Mouse (Mus musculus) embryonic facial prominence, embryonic 15.5 days (tissue): ENCODE data around the gene Synpo2. TPM values are rescaled to one million over a fixed set of nuclear protein-coding genes. Genes with fewer than 3 reads are reported as not detected.

Experiments used
- ATAC-seq: fragments of 200-750 bp; cut with Nextera tagmentation; 2 replicates; pipeline ENCODE4 v1.8.0; 2017; ENCODE audit warnings: low read depth, moderate TSS enrichment; ENCODE audit not compliant: insufficient number of reproducible peaks, low FRiP score, low TSS enrichment
- H3K27ac ChIP-seq: fragments of 300-500 bp; sonication (generic); replicated peaks from 2 replicates; pipeline ENCODE4 v1.5.1; 2015; ENCODE audit warnings: mild to moderate bottlenecking, inconsistent platforms
- H3K27me3 ChIP-seq: fragments of 300-500 bp; sonication (generic); 2 replicates; pipeline ENCODE4 v1.6.1; 2015; ENCODE audit warnings: inconsistent platforms
- H3K36me3 ChIP-seq: fragments of 300-500 bp; sonication (generic); 2 replicates; pipeline ENCODE4 v1.6.1; 2015; ENCODE audit warnings: mild to moderate bottlenecking, inconsistent platforms
- H3K4me1 ChIP-seq: fragments of 300-500 bp; sonication (generic); 2 replicates; pipeline ENCODE4 v1.6.1; 2015; ENCODE audit warnings: inconsistent platforms
- H3K4me2 ChIP-seq: fragments of 300-500 bp; sonication (generic); replicated peaks from 2 replicates; pipeline ENCODE4 v1.6.1; 2015; ENCODE audit warnings: mild to moderate bottlenecking, inconsistent platforms
- H3K4me3 ChIP-seq: fragments of 300-500 bp; sonication (generic); replicated peaks from 2 replicates; pipeline ENCODE4 v1.5.1; 2015; ENCODE audit warnings: mild to moderate bottlenecking, inconsistent platforms
- H3K9ac ChIP-seq: fragments of 300-500 bp; sonication (generic); 2 replicates; pipeline ENCODE4 v1.6.1; 2015; ENCODE audit warnings: inconsistent platforms
- H3K9me3 ChIP-seq: fragments of 300-500 bp; sonication (generic); replicated peaks from 2 replicates; pipeline ENCODE4 v1.6.1; 2016; ENCODE audit warnings: inconsistent platforms
- WGBS: fragments of 180-500 bp; shearing (Covaris S2); methylation state at CpG from one replicate; pipeline ENCODE4 v1.1.7; 2015; 5-methylcytosine and 5-hydroxymethylcytosine counted together
- polyA plus RNA-seq: library from polyadenylated mRNA; unstranded; fragments of >200 nt; fragmentation: Nextera tagmentation; extraction: Ambion mirVana; gene quantifications from 2 replicates; pipeline ENCODE4 v1.2.1, GENCODE M21; 2015

The Synpo2 gene
- polyA plus RNA-seq, 1 experiment from 2014 or later = 6.9 TPM

DNA sequence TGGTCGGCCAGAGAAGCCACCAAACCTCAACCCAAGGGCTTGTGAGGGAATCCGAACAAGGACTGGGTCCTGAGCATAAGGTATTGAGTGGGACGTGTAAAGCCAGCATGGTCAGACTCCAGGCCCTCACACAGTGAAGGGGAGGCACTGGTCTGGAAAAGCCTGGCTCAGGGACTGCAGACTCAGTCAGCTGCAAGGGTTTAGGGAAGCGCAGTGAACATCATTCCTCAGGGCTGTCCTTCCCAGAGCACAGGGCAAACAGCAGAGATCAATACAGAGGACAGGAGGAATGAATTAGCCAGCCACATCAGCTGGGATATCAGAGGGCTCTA is 72.8 kb downstream of the Synpo2 start:
- ATAC-seq = no peak
- Histone ChIP-seq H3K36me3 (no peaks in the 10 kb centered on the region), H3K9ac (no peak overlapping the region), H3K9me3 (no peaks in the 10 kb centered on the region), H3K4me3 (no peak overlapping the region), H3K27ac (no peak overlapping the region), H3K27me3 (no peaks in the 10 kb centered on the region), H3K4me2 (no peak overlapping the region), H3K4me1 (peaks cover 14% of the 10 kb centered on the region; the same call in 1 of the 2 replicates)
- whole genome bisulfite sequencing = 47% methylated on average over 4 of the region's 4 CpGs

DNA sequence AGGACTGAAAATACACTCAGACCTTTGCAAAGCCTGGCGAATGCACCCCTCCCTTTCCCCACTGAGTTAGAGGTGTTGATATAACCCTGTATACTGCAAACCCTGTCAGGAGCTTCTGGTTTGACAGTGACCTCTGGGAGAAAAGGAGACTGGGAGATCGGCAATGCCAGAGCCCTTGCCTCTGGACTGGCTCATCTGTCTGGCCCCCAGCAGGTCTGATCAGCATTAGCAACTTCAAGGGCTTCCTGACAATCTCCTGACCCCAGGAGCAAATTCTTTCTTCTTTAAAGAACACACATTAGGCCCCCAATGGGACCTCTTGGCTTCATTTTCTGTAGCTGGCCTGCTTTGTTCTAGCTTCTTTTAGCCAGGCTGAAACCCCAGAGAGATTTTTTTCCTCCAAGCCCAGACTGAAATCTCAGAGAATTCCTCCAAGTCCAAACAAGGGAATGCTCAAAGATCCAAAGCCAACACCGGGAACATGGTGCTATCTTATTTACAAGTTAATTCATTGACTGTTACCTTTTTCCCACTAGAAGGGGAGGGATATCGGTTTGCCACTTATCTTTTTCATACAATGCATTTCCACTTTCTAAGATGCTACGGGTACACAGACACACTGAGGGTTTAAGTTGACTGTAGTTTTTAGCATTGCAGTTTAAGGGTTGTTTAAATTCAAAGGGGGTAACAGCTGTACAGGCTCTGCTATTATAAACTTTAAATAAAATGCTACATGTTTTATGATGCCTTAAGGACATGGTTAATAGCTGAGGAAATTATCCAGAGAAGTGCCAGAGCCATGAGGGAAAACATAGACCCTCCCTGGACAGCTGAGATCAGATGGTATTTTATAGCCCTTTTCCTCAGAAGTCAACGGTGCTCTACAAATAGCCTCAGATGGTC is 73.4 kb downstream of the Synpo2 start:
- Histone ChIP-seq H3K27me3 (no peaks in the 10 kb centered on the region), H3K9me3 (no peaks in the 10 kb centered on the region), H3K36me3 (no peaks in the 10 kb centered on the region), H3K4me3 (no peak overlapping the region), H3K9ac (no peak overlapping the region), H3K4me1 (peaks cover 14% of the 10 kb centered on the region; the same call in 1 of the 2 replicates), H3K27ac (no peak overlapping the region), H3K4me2 (no peak overlapping the region)
- ATAC-seq = no peak
- WGBS = 43% methylated on average over 6 of the region's 6 CpGs

DNA sequence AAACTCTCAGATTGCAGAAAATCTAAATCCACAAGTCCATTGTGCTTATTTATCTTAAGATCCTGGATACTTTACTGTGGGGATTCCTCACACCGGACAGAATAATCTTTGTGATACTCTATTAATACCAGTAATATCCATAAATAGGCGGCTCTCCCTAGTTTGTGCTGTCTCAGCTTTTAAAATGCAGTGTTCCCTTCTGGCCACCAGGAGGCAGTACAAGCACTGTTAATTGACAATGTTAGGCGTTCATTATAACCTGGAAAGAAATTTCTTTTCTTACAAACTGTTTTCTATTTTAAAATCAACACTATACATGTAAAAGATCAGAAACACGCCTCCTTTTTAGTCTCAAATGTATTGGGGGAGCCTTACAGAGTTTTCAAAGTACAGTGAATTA is 75.2 kb downstream of the Synpo2 start:
- H3K27me3 ChIP-seq = no peaks in the 10 kb centered on the region
- no peaks in the 10 kb centered on the region for H3K36me3 ChIP-seq
- no peak overlapping the region for H3K4me3 ChIP-seq
- no peak overlapping the region for H3K4me2 ChIP-seq
- peaks cover 14% of the 10 kb centered on the region; the same call in 1 of the 2 replicates for H3K4me1 ChIP-seq
- H3K9ac ChIP-seq = no peak overlapping the region
- no peaks in the 10 kb centered on the region for H3K9me3 ChIP-seq
- ATAC-seq = no peak
- WGBS = 15% methylated on average over 4 of the region's 4 CpGs
- H3K27ac ChIP-seq = no peak overlapping the region

DNA sequence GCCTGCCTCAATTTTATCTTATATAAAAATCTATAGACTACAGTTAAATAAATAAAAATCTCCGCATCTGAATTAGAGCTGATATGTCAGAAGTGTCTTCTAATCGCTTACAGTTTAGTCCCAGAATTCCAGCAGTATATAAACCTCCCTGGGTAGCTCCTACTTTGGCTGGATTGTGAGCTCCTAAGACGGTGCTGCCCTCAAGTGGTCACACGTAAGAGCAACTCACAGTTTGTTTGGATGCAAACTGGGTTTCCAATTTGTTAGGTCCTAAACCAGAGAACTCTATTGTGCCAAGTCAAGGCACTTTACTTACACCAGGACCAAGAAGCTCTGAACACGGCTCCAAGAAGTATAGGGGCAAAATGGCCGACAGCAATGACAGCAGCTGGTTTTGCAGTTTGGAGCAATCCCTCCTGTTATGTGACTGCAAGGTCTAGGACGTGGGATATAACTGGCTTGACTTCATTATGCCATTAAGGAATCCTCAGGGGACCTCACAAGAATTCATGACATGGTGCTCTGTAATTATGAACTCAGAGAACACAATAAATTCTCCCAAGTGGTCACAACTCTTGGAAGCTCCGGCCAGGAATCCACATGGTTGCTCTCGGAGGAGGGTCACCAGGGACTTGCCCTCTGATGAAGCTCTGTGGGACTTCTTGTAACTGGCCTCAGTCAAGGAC is 76.7 kb downstream of the Synpo2 start:
- 31% methylated on average over 9 of the region's 9 CpGs for WGBS
- Histone ChIP-seq H3K36me3 (no peaks in the 10 kb centered on the region), H3K4me2 (no peak overlapping the region), H3K4me1 (0 out of 2 replicates have a peak, but pooled peaks cover 5% of the 10 kb centered on the region), H3K4me3 (no peak overlapping the region), H3K9me3 (no peaks in the 10 kb centered on the region), H3K9ac (no peak overlapping the region; the same call in 1 of the 2 replicates), H3K27ac (no peak overlapping the region), H3K27me3 (no peaks in the 10 kb centered on the region)
- ATAC-seq = peak; percentile 71

DNA sequence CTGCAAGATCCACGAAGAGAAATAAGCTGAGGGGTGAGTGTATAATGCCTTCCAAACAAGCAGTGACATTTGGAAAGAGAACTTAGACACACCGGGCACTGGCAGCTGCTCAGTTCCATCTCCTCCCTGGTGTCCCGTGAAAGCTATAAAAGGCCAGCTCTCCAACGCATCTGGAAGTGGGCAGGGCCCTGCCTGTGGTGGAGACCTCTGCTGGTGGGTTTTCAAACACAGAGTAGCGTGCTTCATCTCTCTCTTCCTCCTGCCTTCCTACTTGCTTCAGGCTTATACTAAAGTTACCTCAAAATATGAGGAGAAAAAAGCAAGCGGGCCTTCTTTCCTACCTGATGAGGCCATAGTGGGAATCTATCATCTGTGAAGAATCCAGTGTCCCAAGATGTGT is 77.4 kb downstream of the Synpo2 start:
- no peaks in the 10 kb centered on the region for H3K27me3 ChIP-seq
- no peaks in the 10 kb centered on the region for H3K9me3 ChIP-seq
- no peak overlapping the region for H3K4me2 ChIP-seq
- 0 out of 2 replicates have a peak, but pooled peaks cover 5% of the 10 kb centered on the region for H3K4me1 ChIP-seq
- no peaks in the 10 kb centered on the region for H3K36me3 ChIP-seq
- H3K4me3 ChIP-seq = no peak overlapping the region
- no peak overlapping the region for H3K9ac ChIP-seq
- 29% methylated on average over 6 of the region's 6 CpGs for WGBS
- ATAC-seq = no peak
- H3K27ac ChIP-seq = no peak overlapping the region

DNA sequence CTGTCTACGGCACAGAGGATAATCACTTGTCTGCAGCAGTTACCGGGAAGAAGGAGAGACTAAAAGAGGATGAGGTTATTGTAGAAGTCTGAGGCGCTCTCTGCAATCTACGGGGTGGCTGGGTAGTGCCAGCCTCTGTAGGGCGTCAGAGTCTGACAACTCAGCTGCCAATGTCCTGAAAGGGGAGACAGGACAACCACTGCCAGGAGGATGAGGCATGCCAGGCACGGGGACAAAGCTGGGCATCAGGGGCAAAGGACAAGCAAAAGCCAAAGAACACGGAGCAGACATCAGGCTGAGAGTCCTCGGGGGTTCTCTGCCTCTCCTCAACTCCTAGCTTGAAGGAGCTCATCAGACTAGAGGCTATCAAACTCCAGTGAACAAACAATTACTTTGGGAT is 82.6 kb downstream of the Synpo2 start:
- WGBS = 69% methylated on average over 8 of the region's 8 CpGs
- Histone ChIP-seq H3K9ac (no peak overlapping the region), H3K27ac (no peak overlapping the region), H3K36me3 (no peaks in the 10 kb centered on the region), H3K9me3 (no peaks in the 10 kb centered on the region), H3K4me3 (no peak overlapping the region), H3K4me2 (no peak overlapping the region), H3K4me1 (no peaks in the 10 kb centered on the region), H3K27me3 (no peaks in the 10 kb centered on the region)
- no peak for ATAC-seq

DNA sequence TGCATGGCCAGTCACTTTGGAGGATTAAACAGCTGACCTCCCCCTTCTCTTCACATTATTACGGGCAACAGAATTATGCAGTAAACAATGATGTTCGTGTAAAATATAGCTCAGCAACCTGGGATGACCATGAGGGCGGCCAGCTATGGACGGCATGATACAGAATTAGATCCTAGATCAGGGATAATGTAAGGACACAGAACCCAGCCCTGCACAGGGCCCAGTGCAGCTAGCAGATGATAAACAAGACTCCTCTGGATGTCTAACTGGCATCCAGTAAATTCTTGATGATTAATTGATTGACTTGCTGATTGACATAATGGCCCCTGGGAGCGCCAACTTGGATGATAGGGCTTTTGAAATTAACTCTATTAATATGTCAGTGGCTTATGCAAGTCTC is 83.0 kb downstream of the Synpo2 start:
- Histone ChIP-seq H3K4me3 (no peak overlapping the region), H3K9ac (no peak overlapping the region), H3K27me3 (no peaks in the 10 kb centered on the region), H3K4me1 (no peaks in the 10 kb centered on the region), H3K4me2 (no peak overlapping the region), H3K27ac (no peak overlapping the region), H3K9me3 (no peaks in the 10 kb centered on the region), H3K36me3 (no peaks in the 10 kb centered on the region)
- no peak for ATAC-seq
- 76% methylated on average over 5 of the region's 5 CpGs for WGBS

DNA sequence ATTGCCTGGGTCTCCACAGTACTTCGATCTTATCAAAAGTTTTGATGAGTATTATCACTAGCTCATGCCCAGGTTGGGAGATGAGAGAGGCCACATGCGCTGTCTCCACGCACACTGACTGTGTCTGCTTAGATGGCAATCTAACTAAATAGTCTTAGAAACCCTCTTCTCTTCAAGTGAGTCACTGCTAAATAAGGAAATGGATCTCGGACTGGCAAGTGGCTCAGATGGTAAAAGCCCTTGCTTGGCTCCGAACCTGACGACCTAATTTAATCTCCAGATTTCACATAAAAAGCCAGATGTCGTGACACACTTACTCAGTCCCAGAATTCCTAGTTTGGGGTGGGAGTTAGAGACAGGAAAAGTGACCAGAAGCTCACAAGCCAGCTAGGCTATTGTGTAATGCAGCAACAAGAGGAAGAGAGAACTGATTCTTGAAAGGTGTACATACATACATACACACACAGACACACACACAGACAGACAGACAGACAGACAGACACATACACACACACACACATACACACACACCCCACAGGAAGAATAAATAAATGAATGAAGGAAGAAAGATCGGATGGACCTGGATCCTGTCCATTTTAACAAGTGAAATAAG is 85.3 kb downstream of the Synpo2 start:
- Histone ChIP-seq H3K9me3 (no peaks in the 10 kb centered on the region), H3K27me3 (no peaks in the 10 kb centered on the region), H3K36me3 (no peaks in the 10 kb centered on the region), H3K27ac (no peak overlapping the region), H3K9ac (no peak overlapping the region), H3K4me3 (no peak overlapping the region), H3K4me1 (no peaks in the 10 kb centered on the region), H3K4me2 (no peak overlapping the region)
- no peak for ATAC-seq
- 63% methylated on average over 8 of the region's 8 CpGs for WGBS

DNA sequence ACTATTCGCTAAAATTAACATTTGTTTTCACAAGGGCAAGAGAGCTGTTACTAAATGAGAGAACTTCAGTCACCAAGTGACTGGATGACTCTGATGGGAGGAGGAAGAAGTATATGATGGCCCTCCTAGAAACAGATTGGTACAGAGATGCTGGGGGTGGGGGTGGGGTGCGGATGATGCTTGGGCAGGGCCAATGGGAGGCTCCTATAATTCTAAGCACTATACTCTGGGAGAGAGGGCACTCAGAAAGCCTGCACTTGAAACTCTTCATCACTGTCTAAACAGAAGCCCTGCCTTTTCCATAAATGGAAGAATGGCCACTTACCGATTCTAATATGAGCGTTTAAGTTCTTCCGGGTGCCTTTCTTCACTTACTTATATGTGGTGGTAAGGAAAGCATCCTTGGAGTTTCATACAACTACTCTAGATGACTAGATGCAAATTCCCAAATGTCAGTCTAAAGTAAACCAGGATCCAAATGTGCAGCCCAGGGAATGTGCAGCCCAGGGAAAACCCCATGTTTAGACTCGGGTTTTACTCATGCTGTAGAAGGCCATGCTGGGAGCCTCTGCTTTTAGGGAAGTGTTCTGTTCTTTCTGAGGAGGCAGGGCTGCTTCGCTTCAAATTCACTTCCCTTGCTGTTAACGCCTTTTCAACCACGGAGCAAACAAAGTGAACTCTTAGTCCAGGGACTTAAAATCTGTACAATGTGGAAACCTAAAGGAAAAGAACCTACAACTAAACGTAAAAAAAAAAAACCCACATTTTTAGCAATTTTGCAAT is 86.4 kb downstream of the Synpo2 start:
- H3K36me3 ChIP-seq = no peaks in the 10 kb centered on the region
- 77% methylated on average over 10 of the region's 10 CpGs for WGBS
- H3K4me3 ChIP-seq = no peak overlapping the region
- H3K9ac ChIP-seq = no peak overlapping the region
- H3K27me3 ChIP-seq = no peaks in the 10 kb centered on the region
- H3K27ac ChIP-seq = no peak overlapping the region
- no peak overlapping the region for H3K4me2 ChIP-seq
- no peaks in the 10 kb centered on the region for H3K9me3 ChIP-seq
- ATAC-seq = no peak
- no peaks in the 10 kb centered on the region for H3K4me1 ChIP-seq

DNA sequence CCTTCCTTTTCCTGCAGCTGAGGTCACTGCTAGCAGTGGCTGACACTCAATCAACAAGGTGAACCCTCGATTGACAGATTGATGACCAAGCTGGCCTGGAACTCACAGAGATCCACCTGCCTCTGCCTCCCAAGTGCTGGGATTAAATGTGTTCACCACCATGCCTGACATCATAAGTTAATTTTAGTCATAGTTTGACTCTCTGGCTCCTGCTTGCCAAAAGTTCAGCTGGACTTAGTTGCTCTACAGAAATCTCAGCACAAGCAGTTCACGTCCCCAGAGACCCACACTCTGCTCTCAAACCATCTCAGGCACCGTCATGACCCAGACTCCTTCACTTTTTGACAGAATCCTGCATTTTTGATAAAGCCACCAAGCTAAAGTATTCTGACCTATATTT is 87.3 kb downstream of the Synpo2 start:
- Histone ChIP-seq H3K9me3 (no peaks in the 10 kb centered on the region), H3K36me3 (no peaks in the 10 kb centered on the region), H3K4me1 (no peaks in the 10 kb centered on the region), H3K9ac (no peak overlapping the region), H3K27me3 (no peaks in the 10 kb centered on the region), H3K4me2 (no peak overlapping the region), H3K4me3 (no peak overlapping the region), H3K27ac (no peak overlapping the region)
- WGBS = 79% methylated on average over 3 of the region's 3 CpGs
- ATAC-seq = no peak

DNA sequence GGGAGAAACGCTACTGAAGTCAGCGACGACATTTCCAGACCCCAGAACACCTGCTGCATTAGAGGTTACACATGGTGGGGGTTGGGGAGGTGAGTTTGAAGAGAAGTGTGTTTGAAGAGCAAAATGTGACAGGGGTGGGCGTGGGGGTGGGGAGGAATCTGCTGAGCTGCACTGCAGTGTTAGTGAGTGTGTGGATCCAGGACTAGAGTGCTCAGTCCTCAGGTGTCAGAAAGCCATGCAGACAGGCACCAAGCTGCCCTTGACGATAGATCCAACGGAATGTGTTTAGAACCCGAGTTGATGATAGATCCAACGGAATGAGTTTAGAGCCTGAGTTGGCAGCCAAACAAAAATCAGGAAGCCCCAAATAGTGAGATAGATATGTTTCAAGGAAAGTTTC is 89.4 kb downstream of the Synpo2 start:
- no peak overlapping the region for H3K9ac ChIP-seq
- no peak overlapping the region for H3K27ac ChIP-seq
- ATAC-seq = no peak
- H3K9me3 ChIP-seq = no peaks in the 10 kb centered on the region
- H3K27me3 ChIP-seq = no peaks in the 10 kb centered on the region
- 72% methylated on average over 8 of the region's 8 CpGs for WGBS
- H3K4me2 ChIP-seq = no peak overlapping the region
- H3K4me3 ChIP-seq = no peak overlapping the region
- no peaks in the 10 kb centered on the region for H3K36me3 ChIP-seq
- no peaks in the 10 kb centered on the region for H3K4me1 ChIP-seq
